Comparison of ENCODE assay signal across 35 mouse cellular contexts in genomic region chr5:111703586-111703985, GRCm38 (mm10). TPM values are rescaled to one million over a fixed set of nuclear protein-coding genes. Genes with fewer than 3 reads are reported as not detected.
DNase-seq lines count a peak whose midpoint lies in the region; ATAC-seq and TF ChIP-seq lines count a peak whose summit lies in the region.
"Had no signal": no experiment of that assay in that cellular context is flagged by ENCODE, and none has a peak within 500 bp of the region (broad histone marks: within the 10 kb centered on the region; RNA-seq: fewer than 3 reads in every experiment).

No protein-coding gene starts in this region.

- TF ChIP-seq CTCF in forebrain, postnatal 0 days (IDR thresholded peaks at IDR 0.05; ENCODE audit: low read depth), result no peak

- 44% methylated on average over 7 of the region's 7 CpGs for WGBS in forebrain, embryonic 13.5 days
- 84% methylated on average over 7 of the region's 7 CpGs for WGBS in forebrain, embryonic 10.5 days
- WGBS in midbrain, embryonic 12.5 days, result 66% methylated on average over 7 of the region's 7 CpGs
- 74% methylated on average over 7 of the region's 7 CpGs for WGBS in midbrain, embryonic 11.5 days
- 35% methylated on average over 7 of the region's 7 CpGs for WGBS in forebrain, postnatal 0 days
- WGBS in midbrain, embryonic 16.5 days, result 58% methylated on average over 7 of the region's 7 CpGs

- no peak for DNase-seq in forebrain, embryonic 10.5 days (ENCODE audit: extremely low spot score, low spot score)
- no peak for DNase-seq in midbrain, embryonic 11.5 days (ENCODE audit: low spot score, missing footprints)
- peak; percentile 50 for DNase-seq in forebrain, postnatal 0 days
- DNase-seq in adrenal gland, postnatal 25 days, result no peak
- DNase-seq in thymus, postnatal 25 days, result no peak
- DNase-seq: adrenal gland, postnatal 36 days; cerebellum, adult 11 months; cerebellum, adult 9-11 months; gastrocnemius, postnatal 10 days; kidney, adult 9 months; kidney, postnatal 25 days; liver; lung, postnatal 36 days; retina, postnatal 1 day; thymus, postnatal 14 days had no signal

- no peaks in the 10 kb centered on the region for H3K9me3 ChIP-seq in forebrain, embryonic 13.5 days (replicated peaks)
- H3K9me3 ChIP-seq in forebrain, embryonic 10.5 days, result no peaks in the 10 kb centered on the region
- no peaks in the 10 kb centered on the region for H3K9me3 ChIP-seq in midbrain, embryonic 12.5 days
- no peaks in the 10 kb centered on the region for H3K9me3 ChIP-seq in midbrain, embryonic 11.5 days (ENCODE audit: control insufficient read depth, low read length)
- no peaks in the 10 kb centered on the region for H3K9me3 ChIP-seq in forebrain, postnatal 0 days (ENCODE audit: low read length)
- H3K9me3 ChIP-seq in midbrain, embryonic 16.5 days (replicated peaks; ENCODE audit: control insufficient read depth, low read length, poor library complexity, severe bottlenecking), result no peaks in the 10 kb centered on the region
- H3K9me3 ChIP-seq: hindbrain, embryonic 15.5 days; limb, embryonic 10.5 days; liver, embryonic 15.5 days; lung, embryonic 15.5 days; neural tube, embryonic 13.5 days had no signal

- H3K9ac ChIP-seq in forebrain, embryonic 13.5 days, result no peak overlapping the region
- H3K9ac ChIP-seq in midbrain, embryonic 12.5 days (replicated peaks), result no peak overlapping the region
- H3K9ac ChIP-seq in midbrain, embryonic 11.5 days (ENCODE audit: low read length), result no peak overlapping the region
- no peak overlapping the region for H3K9ac ChIP-seq in forebrain, postnatal 0 days
- H3K9ac ChIP-seq in midbrain, embryonic 16.5 days (ENCODE audit: low read depth, low read length), result no peak overlapping the region
- H3K9ac ChIP-seq: hindbrain, embryonic 15.5 days; liver, embryonic 15.5 days; lung, embryonic 15.5 days; neural tube, embryonic 13.5 days had no signal

- H3K4me3 ChIP-seq in forebrain, embryonic 13.5 days, result no peak overlapping the region
- no peak overlapping the region for H3K4me3 ChIP-seq in forebrain, embryonic 10.5 days
- H3K4me3 ChIP-seq in midbrain, embryonic 12.5 days, result no peak overlapping the region
- no peak overlapping the region for H3K4me3 ChIP-seq in midbrain, embryonic 11.5 days (ENCODE audit: low read depth, low read length)
- no peak overlapping the region for H3K4me3 ChIP-seq in forebrain, postnatal 0 days (ENCODE audit: low read depth, low read length)
- H3K4me3 ChIP-seq in midbrain, embryonic 16.5 days (ENCODE audit: low read depth, low read length), result no peak overlapping the region
- H3K4me3 ChIP-seq: hindbrain, embryonic 15.5 days; limb, embryonic 10.5 days; liver, embryonic 15.5 days; lung, embryonic 15.5 days; myocyte; neural tube, embryonic 13.5 days had no signal

- no peaks in the 10 kb centered on the region for H3K36me3 ChIP-seq in forebrain, embryonic 13.5 days (ENCODE audit: poor library complexity, severe bottlenecking)
- H3K36me3 ChIP-seq in forebrain, embryonic 10.5 days (replicated peaks), result no peaks in the 10 kb centered on the region
- no peaks in the 10 kb centered on the region for H3K36me3 ChIP-seq in midbrain, embryonic 12.5 days
- H3K36me3 ChIP-seq in midbrain, embryonic 11.5 days (ENCODE audit: control insufficient read depth, insufficient read depth, low read length), result no peaks in the 10 kb centered on the region
- no peaks in the 10 kb centered on the region for H3K36me3 ChIP-seq in forebrain, postnatal 0 days (ENCODE audit: insufficient read depth)
- no peaks in the 10 kb centered on the region for H3K36me3 ChIP-seq in midbrain, embryonic 16.5 days (ENCODE audit: control insufficient read depth, insufficient read depth, low read length)
- H3K36me3 ChIP-seq: hindbrain, embryonic 15.5 days; limb, embryonic 10.5 days; liver, embryonic 15.5 days; lung, embryonic 15.5 days; neural tube, embryonic 13.5 days had no signal

- H3K4me2 ChIP-seq in forebrain, embryonic 13.5 days, result no peak overlapping the region
- H3K4me2 ChIP-seq in midbrain, embryonic 12.5 days (replicated peaks), result no peak overlapping the region
- no peak overlapping the region for H3K4me2 ChIP-seq in midbrain, embryonic 11.5 days
- H3K4me2 ChIP-seq in forebrain, postnatal 0 days (ENCODE audit: low read depth), result no peak overlapping the region
- no peak overlapping the region for H3K4me2 ChIP-seq in midbrain, embryonic 16.5 days (ENCODE audit: low read length)
- H3K4me2 ChIP-seq: heart, embryonic 11.5 days; hindbrain, embryonic 15.5 days; liver, embryonic 15.5 days; lung, embryonic 15.5 days; neural tube, embryonic 13.5 days had no signal

- H3K27ac ChIP-seq in forebrain, embryonic 13.5 days, result peak overlapping the region; percentile 66; the same call in 1 of the 2 replicates
- H3K27ac ChIP-seq in forebrain, embryonic 10.5 days, result no peak overlapping the region
- H3K27ac ChIP-seq in midbrain, embryonic 12.5 days (replicated peaks), result peak overlapping the region; percentile 44; the same call in 1 of the 2 replicates
- no peak overlapping the region for H3K27ac ChIP-seq in midbrain, embryonic 11.5 days (ENCODE audit: low read depth, low read length)
- H3K27ac ChIP-seq in forebrain, postnatal 0 days (ENCODE audit: low read depth, low read length), result no peak overlapping the region
- H3K27ac ChIP-seq in midbrain, embryonic 16.5 days (ENCODE audit: low read length), result no peak overlapping the region
- H3K27ac ChIP-seq: hindbrain, embryonic 15.5 days; limb, embryonic 10.5 days; liver, embryonic 15.5 days; lung, embryonic 15.5 days; neural tube, embryonic 13.5 days had no signal

- H3K4me1 ChIP-seq in forebrain, embryonic 13.5 days, result peaks cover 59% of the 10 kb centered on the region
- peaks cover 51% of the 10 kb centered on the region for H3K4me1 ChIP-seq in forebrain, embryonic 10.5 days
- H3K4me1 ChIP-seq in midbrain, embryonic 12.5 days, result peaks cover 46% of the 10 kb centered on the region
- H3K4me1 ChIP-seq in midbrain, embryonic 11.5 days (ENCODE audit: control insufficient read depth, insufficient read depth, low read length), result peaks cover 25% of the 10 kb centered on the region
- H3K4me1 ChIP-seq in forebrain, postnatal 0 days (ENCODE audit: insufficient read depth), result peaks cover 26% of the 10 kb centered on the region
- H3K4me1 ChIP-seq in midbrain, embryonic 16.5 days (ENCODE audit: control insufficient read depth, insufficient read depth, low read length), result peaks cover 33% of the 10 kb centered on the region

- peak; percentile 36; the same call in 1 of the 2 replicates for ATAC-seq in forebrain, embryonic 13.5 days
- ATAC-seq in midbrain, embryonic 12.5 days (ENCODE audit: low FRiP score, low read depth), result no peak
- ATAC-seq in midbrain, embryonic 11.5 days (ENCODE audit: low FRiP score), result no peak
- ATAC-seq in forebrain, postnatal 0 days, result peak; percentile 57
- 0 out of 2 replicates have a peak, but pooled peaks have one; percentile 23 for ATAC-seq in midbrain, embryonic 16.5 days
- ATAC-seq: CD4-positive, CD25-positive, alpha-beta regulatory T cell, adult 4 months; intestine, embryonic 16.5 days had no signal

- peaks cover 3% of the 10 kb centered on the region; the same call in 1 of the 2 replicates for H3K27me3 ChIP-seq in forebrain, embryonic 13.5 days
- H3K27me3 ChIP-seq in forebrain, embryonic 10.5 days (ENCODE audit: poor library complexity, severe bottlenecking), result peaks cover 59% of the 10 kb centered on the region
- peaks cover 23% of the 10 kb centered on the region for H3K27me3 ChIP-seq in midbrain, embryonic 12.5 days
- H3K27me3 ChIP-seq in midbrain, embryonic 11.5 days (ENCODE audit: control insufficient read depth, insufficient read depth, low read length), result no peaks in the 10 kb centered on the region
- no peaks in the 10 kb centered on the region for H3K27me3 ChIP-seq in forebrain, postnatal 0 days (ENCODE audit: insufficient read depth, low read length)
- H3K27me3 ChIP-seq in midbrain, embryonic 16.5 days (ENCODE audit: control insufficient read depth, insufficient read depth, low read depth, low read length), result no peaks in the 10 kb centered on the region
- H3K27me3 ChIP-seq: hindbrain, embryonic 15.5 days; lung, embryonic 15.5 days had no signal

RNA-seq across cellular contexts. Expression of gene Gm26897, which starts 30.1 kb away (rescaled TPM):
- polyA plus RNA-seq in forebrain, embryonic 13.5 days (2015; fragmentation: Nextera tagmentation; extraction: Ambion mirVana), result not detected in 2 replicates
- not detected in 2 replicates for polyA plus RNA-seq in forebrain, embryonic 10.5 days (2016; fragmentation: Nextera tagmentation; extraction: Ambion mirVana)
- not detected in 2 replicates for polyA plus RNA-seq in midbrain, embryonic 12.5 days (2016; fragmentation: Nextera tagmentation; extraction: Ambion mirVana)
- polyA plus RNA-seq in midbrain, embryonic 11.5 days (2014; fragmentation: Nextera tagmentation; extraction: Ambion mirVana), result not detected in 2 replicates
- total RNA-seq in forebrain, postnatal 0 days (2014; rRNA removed), result not detected in 2 replicates
- polyA plus RNA-seq in forebrain, postnatal 0 days (2015; fragmentation: Nextera tagmentation; extraction: Ambion mirVana), result not detected in 2 replicates
- polyA plus RNA-seq in midbrain, embryonic 16.5 days (2015; fragmentation: Nextera tagmentation; extraction: Ambion mirVana), result not detected in 2 replicates
- not detected in 2 replicates for total RNA-seq in adrenal gland, postnatal 25 days (2021)
- total RNA-seq: adrenal gland, postnatal 36 days; gastrocnemius, postnatal 10 days; granulocyte monocyte progenitor cell, adult 5-6 weeks; left cerebral cortex, adult 18-20 months; megakaryocyte-erythroid progenitor cell, adult 5-6 weeks had no signal
- polyA plus RNA-seq: CD4-positive, CD25-positive, alpha-beta regulatory T cell, adult 4 months; cortical plate, adult 2 months; embryonic facial prominence, embryonic 11.5 days; heart, embryonic 11.5 days; heart, postnatal 0 days; hindbrain, embryonic 15.5 days; intestine, embryonic 16.5 days; limb, embryonic 10.5 days; liver, embryonic 15.5 days; lung, embryonic 15.5 days; myocyte; neural tube, embryonic 13.5 days; spleen, adult 2 months; testis, adult 2 months had no signal

Comparison
In these comparisons a context has a peak if more than half of its experiments do, and no peak if none do; other contexts are left out.
1. ATAC-seq: peak in forebrain, embryonic 13.5 days (single experiment), forebrain, postnatal 0 days (single experiment) and midbrain, embryonic 16.5 days (single experiment); none in midbrain, embryonic 12.5 days (single experiment) and midbrain, embryonic 11.5 days (single experiment).
2. H3K27ac ChIP-seq: peak in forebrain, embryonic 13.5 days (single experiment) and midbrain, embryonic 12.5 days (single experiment); none in forebrain, embryonic 10.5 days (single experiment), midbrain, embryonic 11.5 days (single experiment), forebrain, postnatal 0 days (single experiment) and midbrain, embryonic 16.5 days (single experiment).